Mouse (Mus musculus): Measurements from ENCODE around the gene Vav2. TPM values are rescaled to one million over a fixed set of nuclear protein-coding genes. Genes with fewer than 3 reads are reported as not detected.

Gene Vav2
- polyA plus RNA-seq, 1 experiment: 48.0 TPM

DNA sequence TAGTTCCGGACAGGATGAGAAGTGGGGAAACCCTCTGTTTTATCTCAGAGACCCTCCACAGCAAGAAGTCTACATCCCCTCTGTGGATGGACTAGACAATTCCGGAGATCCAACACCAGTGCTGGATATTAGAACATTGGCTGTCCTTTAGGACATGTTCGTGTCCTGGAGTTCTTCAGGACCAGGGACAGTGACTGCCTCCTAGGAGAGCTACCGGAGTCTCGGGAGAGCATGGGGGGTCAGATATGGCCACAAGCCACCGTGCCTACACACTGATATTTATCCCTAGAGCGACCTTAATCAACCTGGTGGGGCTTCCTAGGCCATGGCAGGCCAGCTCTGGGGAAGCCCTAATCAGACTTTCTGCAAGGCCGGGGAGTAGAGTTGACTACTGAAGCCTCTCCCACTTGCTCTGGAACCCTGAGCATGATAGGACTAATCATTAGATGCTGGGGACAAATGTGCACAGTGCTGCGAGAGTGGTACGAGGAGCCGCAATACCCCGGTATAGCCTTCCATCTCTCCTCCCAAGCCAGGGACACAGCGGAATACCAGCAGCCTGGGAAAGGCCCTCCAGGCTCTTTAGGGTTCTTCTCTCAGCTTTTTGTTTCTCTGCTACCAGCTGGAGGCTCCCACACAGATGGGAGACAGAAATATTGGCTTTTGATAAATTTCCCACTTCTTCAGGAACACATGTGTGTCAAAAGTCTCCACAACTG, 125.9 kb downstream of the Vav2 start:
- Histone ChIP-seq H3K4me1 (replicated peaks; ENCODE audit: control insufficient read depth, insufficient read depth, low read length) (peaks cover 30% of the 10 kb centered on the region), H3K4me3 (ENCODE audit: control insufficient read depth, insufficient read depth, low read length) (no peak overlapping the region), H3K27ac (ENCODE audit: control insufficient read depth, insufficient read depth, low read length) (no peak overlapping the region), H3K36me3 (ENCODE audit: control insufficient read depth, insufficient read depth, low read length) (no peaks in the 10 kb centered on the region), H3K27me3 (ENCODE audit: control insufficient read depth, insufficient read depth, low read length) (no peaks in the 10 kb centered on the region)
- TF ChIP-seq CTCF (IDR thresholded peaks at IDR 0.05; ENCODE audit: borderline replicate concordance, control insufficient read depth, extremely low read depth, insufficient read depth, low read length, poor library complexity): no peak
- no peak for TF ChIP-seq POLR2A (IDR thresholded peaks at IDR 0.05; ENCODE audit: control insufficient read depth, extremely low read depth, insufficient read depth, low read length, poor library complexity)
- 97% methylated on average over 13 of the region's 13 CpGs for WGBS
- DNase-seq: no peak

DNA sequence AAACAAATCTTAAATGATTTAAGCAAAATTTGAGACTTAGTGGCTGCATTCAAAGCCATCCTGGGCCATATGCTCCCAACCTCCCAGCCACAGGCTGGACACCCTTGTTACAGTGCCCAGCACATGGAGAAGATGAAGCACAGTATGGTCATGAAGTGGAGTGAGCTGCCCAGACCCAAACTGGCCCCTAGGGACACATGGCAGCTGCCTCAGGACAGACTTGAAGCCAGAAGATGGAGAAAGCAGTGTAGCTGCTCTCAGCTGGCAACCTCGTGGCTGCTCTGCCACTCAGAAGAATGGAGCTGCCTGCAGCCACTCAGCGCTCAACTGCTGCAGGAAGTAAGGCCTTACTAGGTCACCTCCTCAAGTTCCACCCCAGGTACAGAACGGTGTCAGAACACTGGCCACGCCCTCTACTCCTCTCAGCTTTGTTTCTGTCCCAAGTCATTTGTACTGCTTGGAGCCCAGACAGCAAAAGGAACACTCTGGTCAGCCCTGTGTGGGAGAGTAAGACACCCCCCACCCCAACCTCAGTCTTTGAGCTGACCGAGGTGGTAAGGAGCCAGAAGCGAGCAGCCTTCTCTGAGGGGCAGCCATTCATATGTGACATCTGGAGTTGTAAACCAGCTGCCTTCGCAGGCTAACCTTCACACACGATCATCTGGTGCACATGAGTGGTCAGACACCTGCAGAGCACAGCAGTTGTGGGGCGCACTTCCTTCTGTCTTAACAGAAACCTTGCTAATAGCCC, 130.0 kb downstream of the Vav2 start:
- peak overlapping the region; percentile 87 for H3K27ac ChIP-seq (ENCODE audit: control insufficient read depth, insufficient read depth, low read length)
- H3K27me3 ChIP-seq (ENCODE audit: control insufficient read depth, insufficient read depth, low read length): no peaks in the 10 kb centered on the region
- peak; percentile 66 for DNase-seq
- H3K36me3 ChIP-seq (ENCODE audit: control insufficient read depth, insufficient read depth, low read length): no peaks in the 10 kb centered on the region
- H3K4me1 ChIP-seq (replicated peaks; ENCODE audit: control insufficient read depth, insufficient read depth, low read length): peaks cover 27% of the 10 kb centered on the region
- WGBS: 8% methylated on average over 9 of the region's 9 CpGs
- 0 out of 2 replicates have a peak, but pooled peaks have one; percentile 21 for TF ChIP-seq POLR2A (IDR thresholded peaks at IDR 0.05; ENCODE audit: control insufficient read depth, extremely low read depth, insufficient read depth, low read length, poor library complexity)
- TF ChIP-seq CTCF (IDR thresholded peaks at IDR 0.05; ENCODE audit: borderline replicate concordance, control insufficient read depth, extremely low read depth, insufficient read depth, low read length, poor library complexity): peak; percentile 23; the same call in 1 of the 2 replicates
- no peak overlapping the region for H3K4me3 ChIP-seq (ENCODE audit: control insufficient read depth, insufficient read depth, low read length)

DNA sequence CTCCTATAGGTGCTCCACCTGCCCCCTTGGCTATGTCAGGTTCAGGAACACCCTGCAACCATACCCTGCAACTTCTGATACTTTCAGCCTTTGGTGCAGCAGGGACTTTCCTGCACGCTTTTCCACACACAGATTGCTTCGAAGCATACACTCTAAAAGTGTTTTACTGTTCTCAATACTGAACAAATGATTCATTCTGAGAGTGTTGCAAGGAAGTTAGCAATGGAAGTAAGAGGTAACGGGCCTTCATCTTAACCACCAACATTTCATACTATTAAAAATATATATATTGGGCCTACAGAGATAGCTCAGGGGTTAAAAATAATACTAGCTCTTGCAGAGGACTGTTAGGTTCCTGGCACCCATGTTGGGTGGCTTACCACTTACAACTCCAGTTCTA, 132.1 kb downstream of the Vav2 start:
- Histone ChIP-seq H3K4me3 (ENCODE audit: control insufficient read depth, insufficient read depth, low read length) (no peak overlapping the region), H3K36me3 (ENCODE audit: control insufficient read depth, insufficient read depth, low read length) (no peaks in the 10 kb centered on the region), H3K27me3 (ENCODE audit: control insufficient read depth, insufficient read depth, low read length) (no peaks in the 10 kb centered on the region), H3K27ac (ENCODE audit: control insufficient read depth, insufficient read depth, low read length) (no peak overlapping the region), H3K4me1 (replicated peaks; ENCODE audit: control insufficient read depth, insufficient read depth, low read length) (peaks cover 27% of the 10 kb centered on the region)
- TF ChIP-seq POLR2A (IDR thresholded peaks at IDR 0.05; ENCODE audit: control insufficient read depth, extremely low read depth, insufficient read depth, low read length, poor library complexity) (no peak), CTCF (IDR thresholded peaks at IDR 0.05; ENCODE audit: borderline replicate concordance, control insufficient read depth, extremely low read depth, insufficient read depth, low read length, poor library complexity) (no peak)
- WGBS: over 99% methylated on average over 3 of the region's 3 CpGs
- no peak for DNase-seq

DNA sequence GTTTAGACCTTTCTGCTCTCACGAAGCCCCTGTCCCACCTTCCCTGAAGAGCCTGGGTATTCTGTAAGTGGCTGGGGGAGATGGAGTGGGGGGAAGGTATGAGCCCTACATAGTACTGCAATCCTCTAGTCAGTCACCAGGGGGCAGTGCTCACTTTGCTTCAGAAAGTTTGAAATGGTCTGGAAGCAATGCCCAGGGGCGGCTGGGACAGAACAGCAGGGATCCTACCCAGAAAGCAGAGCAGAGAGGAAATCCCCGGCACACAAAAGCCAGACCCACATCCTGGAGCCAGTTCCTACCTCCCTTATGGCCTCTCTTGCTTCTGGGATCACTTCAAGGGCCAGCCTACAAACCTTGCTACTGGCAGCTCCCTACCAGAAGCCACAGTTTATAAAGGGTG, 137.8 kb downstream of the Vav2 start:
- TF ChIP-seq POLR2A (IDR thresholded peaks at IDR 0.05; ENCODE audit: control insufficient read depth, extremely low read depth, insufficient read depth, low read length, poor library complexity): no peak
- peak; percentile 50; the same call in 1 of the 2 replicates for TF ChIP-seq CTCF (IDR thresholded peaks at IDR 0.05; ENCODE audit: borderline replicate concordance, control insufficient read depth, extremely low read depth, insufficient read depth, low read length, poor library complexity)
- WGBS: 29% methylated on average over 3 of the region's 3 CpGs
- Histone ChIP-seq H3K36me3 (ENCODE audit: control insufficient read depth, insufficient read depth, low read length) (no peaks in the 10 kb centered on the region), H3K27me3 (ENCODE audit: control insufficient read depth, insufficient read depth, low read length) (no peaks in the 10 kb centered on the region), H3K4me1 (replicated peaks; ENCODE audit: control insufficient read depth, insufficient read depth, low read length) (peaks cover 4% of the 10 kb centered on the region), H3K27ac (ENCODE audit: control insufficient read depth, insufficient read depth, low read length) (no peak overlapping the region), H3K4me3 (ENCODE audit: control insufficient read depth, insufficient read depth, low read length) (no peak overlapping the region)
- peak; percentile 82 for DNase-seq

DNA sequence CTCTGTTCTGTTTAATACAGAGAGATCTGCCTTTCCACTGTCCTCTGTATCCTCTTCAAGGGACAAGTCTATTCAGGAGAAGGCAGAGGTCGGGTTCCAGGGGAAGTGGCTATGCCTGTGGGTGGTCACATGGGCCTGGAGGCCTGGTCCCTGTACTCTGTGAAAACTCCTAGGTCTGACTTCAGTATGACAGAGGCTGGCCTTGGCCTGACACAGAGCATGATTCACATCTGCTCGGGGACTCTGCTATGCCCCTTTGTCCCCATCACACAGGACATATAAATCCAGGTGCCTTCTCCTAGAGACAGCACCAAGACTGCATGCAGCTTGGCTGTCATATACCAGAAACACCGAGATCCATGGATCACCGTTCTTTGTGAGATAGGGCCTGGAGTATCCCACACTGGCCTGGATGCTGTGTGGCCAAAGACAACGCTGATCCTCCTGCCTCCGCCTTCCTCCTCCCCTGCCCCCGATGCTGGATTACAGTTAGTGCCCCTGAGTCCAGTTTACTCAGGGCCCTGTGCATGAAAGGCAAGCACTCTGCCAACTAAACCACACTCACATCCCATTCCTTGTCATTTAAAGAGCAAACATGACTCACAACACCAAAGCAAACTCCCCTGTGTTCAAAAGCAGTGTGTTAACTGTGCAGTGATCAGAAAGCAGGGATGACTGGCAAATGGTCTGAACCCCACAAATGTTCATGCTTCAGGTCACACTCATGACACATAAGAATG, 139.7 kb downstream of the Vav2 start:
- 91% methylated on average over 7 of the region's 7 CpGs for WGBS
- DNase-seq: no peak
- Histone ChIP-seq H3K4me3 (ENCODE audit: control insufficient read depth, insufficient read depth, low read length) (no peak overlapping the region), H3K4me1 (replicated peaks; ENCODE audit: control insufficient read depth, insufficient read depth, low read length) (peaks cover 4% of the 10 kb centered on the region), H3K27me3 (ENCODE audit: control insufficient read depth, insufficient read depth, low read length) (no peaks in the 10 kb centered on the region), H3K27ac (ENCODE audit: control insufficient read depth, insufficient read depth, low read length) (no peak overlapping the region), H3K36me3 (ENCODE audit: control insufficient read depth, insufficient read depth, low read length) (0 out of 2 replicates have a peak, but pooled peaks cover 1% of the 10 kb centered on the region)
- TF ChIP-seq POLR2A (IDR thresholded peaks at IDR 0.05; ENCODE audit: control insufficient read depth, extremely low read depth, insufficient read depth, low read length, poor library complexity) (no peak), CTCF (IDR thresholded peaks at IDR 0.05; ENCODE audit: borderline replicate concordance, control insufficient read depth, extremely low read depth, insufficient read depth, low read length, poor library complexity) (no peak)

DNA sequence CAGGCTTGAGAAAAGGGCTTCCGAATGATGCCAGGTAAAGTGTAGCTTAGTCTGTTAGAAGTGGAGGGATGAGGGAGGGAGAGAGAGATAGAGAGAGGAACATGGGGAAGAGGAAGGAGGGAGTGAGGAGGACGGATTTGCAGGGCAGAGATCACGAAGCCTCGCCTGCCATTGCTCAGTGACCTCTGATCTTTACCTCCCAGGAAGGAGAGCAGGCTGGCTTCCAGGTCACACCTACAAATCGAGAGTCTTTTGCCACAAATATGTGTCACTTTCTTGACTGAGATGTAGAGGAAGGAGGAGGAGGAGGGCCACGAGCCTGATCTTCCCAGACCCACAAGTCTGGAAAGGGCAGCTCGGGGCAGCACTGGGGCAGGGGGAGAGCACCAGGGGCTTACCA, 142.4 kb downstream of the Vav2 start:
- peaks cover 4% of the 10 kb centered on the region for H3K4me1 ChIP-seq (replicated peaks; ENCODE audit: control insufficient read depth, insufficient read depth, low read length)
- no peak overlapping the region for H3K27ac ChIP-seq (ENCODE audit: control insufficient read depth, insufficient read depth, low read length)
- WGBS: 90% methylated on average over 7 of the region's 7 CpGs
- no peak for TF ChIP-seq POLR2A (IDR thresholded peaks at IDR 0.05; ENCODE audit: control insufficient read depth, extremely low read depth, insufficient read depth, low read length, poor library complexity)
- TF ChIP-seq CTCF (IDR thresholded peaks at IDR 0.05; ENCODE audit: borderline replicate concordance, control insufficient read depth, extremely low read depth, insufficient read depth, low read length, poor library complexity): no peak
- no peaks in the 10 kb centered on the region for H3K27me3 ChIP-seq (ENCODE audit: control insufficient read depth, insufficient read depth, low read length)
- H3K36me3 ChIP-seq (ENCODE audit: control insufficient read depth, insufficient read depth, low read length): 0 out of 2 replicates have a peak, but pooled peaks cover 4% of the 10 kb centered on the region
- no peak overlapping the region for H3K4me3 ChIP-seq (ENCODE audit: control insufficient read depth, insufficient read depth, low read length)
- DNase-seq: no peak

Data from thymus, adult 2 months (tissue).